Mouse (Mus musculus): Measurements from ENCODE around the gene Cyp2b13.
"Not testable (repeated sequence)": the region's sequence is repeated elsewhere in the genome, so short reads cannot be mapped to it uniquely, and the experiment has no call there.

The Cyp2b13 gene

DNA sequence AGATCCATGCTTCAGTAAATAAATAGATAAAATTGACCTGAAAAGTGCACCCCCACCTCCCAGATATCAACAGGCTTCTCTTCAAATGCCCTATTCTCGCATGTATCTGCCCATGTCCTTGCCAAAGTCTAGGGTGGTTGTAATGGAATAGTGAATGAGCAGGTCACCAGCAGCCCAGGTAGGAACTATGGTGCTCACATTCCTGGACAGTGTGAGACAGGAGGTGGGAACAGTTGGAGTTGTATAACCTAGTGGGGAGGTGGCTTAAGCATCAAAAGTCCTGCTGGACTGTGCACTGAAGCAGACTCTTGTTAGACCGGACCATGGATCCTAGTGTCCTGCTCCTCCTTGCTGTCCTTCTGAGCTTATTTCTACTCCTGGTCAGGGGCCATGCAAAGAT is at the start of gene Cyp2b13:
Gene Cyp2b13, plus strand, starts transcription at position 301 of the 400 bp plus-strand sequence.
- not testable (repeated sequence) for DNase-seq (ENCODE audit: low spot score)

DNA sequence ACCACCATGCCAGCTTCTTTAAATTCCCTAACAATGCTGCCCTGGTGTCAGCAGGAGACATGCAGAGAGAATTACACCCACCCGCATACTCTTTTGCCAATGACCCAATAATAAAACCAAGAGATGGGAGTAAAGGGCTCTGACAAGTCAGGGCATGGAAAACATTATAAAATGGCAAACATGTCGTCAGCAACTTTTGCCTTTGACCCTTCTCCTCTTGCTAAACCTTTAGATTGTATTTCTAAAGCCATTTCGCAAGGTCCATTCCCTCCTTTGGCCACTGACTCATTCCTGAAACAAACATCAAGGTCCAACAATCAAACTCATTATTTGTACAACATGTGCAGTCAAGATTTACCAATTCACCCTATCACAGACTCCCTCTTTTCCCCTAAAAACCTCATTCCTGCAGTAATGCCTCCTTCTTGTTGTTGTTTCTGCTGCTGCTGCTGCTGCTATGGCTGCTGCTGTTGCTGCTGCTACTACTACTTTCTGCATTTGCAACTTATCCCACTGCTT is 41.4 kb upstream of the Cyp2b13 start:
- not testable (repeated sequence) for DNase-seq (ENCODE audit: low spot score)

DNA sequence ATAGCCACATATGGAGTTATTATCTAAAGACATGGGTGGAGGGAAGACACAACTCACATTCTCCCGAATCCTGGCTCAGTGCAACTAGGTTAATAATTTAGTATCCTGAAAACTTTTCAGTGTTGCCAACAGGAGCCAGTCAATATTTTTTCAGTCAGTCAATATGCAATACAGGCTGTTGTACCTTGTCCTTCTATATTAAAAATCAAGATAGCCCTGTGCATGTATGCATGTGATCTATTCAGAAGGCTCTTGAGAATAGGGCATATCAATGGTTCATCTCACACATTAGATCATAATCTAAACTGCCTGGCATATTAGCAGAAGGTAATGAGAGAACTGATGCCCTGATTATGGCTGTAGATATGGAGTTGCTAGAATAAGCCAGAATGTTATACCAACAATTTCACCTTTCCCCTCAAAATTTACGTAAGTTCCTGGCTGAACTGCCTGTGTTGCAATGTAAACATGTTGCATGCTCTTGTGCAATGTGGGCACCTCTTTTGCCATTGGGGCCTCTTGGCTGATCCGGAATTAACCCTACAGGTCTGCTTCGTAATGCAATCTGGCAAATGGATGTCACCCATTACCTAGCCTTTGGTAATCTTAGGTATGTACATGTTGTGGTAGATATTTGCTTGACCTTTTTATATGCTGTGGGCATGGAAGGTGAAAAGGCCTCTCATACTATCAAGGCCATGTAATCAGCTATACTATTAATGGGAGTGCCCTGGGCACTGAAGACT is 6.2 kb upstream of the Cyp2b13 start:
- not testable (repeated sequence) for DNase-seq (ENCODE audit: low spot score)

DNA sequence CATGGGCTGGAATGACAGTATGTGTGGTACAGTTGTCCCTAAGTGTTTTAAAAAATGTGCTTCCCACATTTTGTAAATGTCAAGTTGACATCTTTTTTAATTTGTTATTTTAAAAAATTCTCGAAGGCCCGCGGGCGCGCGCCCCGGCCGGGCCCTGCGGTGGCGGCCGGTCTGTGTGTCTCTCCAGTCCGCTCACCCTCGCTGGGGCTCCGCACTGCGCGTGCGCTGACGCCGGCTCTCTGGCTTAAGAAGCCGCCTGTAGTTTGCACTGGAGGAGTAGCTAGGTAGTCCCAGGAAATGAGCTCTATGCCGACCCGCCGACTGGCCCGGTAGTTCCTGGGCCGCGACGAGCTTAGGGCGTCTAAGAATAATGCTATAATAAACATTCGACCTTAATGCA is 10.4 kb downstream of the Cyp2b13 start:
- not testable (repeated sequence) for DNase-seq (ENCODE audit: low spot score)

DNA sequence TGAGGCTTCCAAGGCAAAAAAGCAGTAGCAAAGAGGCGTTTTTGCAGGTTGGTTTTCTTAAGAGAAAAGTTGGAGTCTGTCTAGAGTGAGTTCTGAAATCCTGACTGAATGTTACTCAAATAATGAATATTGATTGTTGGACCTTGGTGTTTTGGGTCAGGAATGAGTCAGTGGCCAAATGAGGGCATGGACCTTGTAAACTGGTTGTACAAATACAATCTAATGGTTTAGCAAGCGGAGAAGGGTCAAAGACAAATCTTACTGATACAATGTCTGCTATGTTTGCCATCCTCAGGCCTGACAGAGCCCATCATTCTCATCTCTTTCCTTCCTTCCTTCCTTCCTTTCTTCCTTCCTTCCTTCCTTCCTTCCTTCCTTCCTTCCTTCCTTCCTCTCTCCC is 21.3 kb downstream of the Cyp2b13 start:
- DNase-seq (ENCODE audit: low spot score) = no peak

DNA sequence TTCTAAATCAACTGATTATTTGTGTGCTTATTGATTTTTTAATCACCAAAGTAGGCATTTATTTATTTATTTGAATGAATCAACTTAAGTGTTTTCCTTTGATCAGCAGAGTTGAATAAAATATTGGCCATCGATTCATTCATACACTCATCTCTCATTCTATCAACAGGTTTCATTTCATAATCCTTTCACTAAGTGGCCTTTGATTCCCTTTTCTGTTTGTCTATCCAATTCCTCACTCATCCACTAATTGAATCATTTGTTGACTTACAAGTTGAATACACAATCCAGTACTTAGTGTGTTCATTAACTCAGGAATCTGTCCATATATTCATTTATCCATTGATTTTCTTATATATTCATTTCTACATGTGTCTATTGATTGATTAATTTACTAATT is 26.1 kb downstream of the Cyp2b13 start:
- DNase-seq (ENCODE audit: low spot score) = no peak

DNA sequence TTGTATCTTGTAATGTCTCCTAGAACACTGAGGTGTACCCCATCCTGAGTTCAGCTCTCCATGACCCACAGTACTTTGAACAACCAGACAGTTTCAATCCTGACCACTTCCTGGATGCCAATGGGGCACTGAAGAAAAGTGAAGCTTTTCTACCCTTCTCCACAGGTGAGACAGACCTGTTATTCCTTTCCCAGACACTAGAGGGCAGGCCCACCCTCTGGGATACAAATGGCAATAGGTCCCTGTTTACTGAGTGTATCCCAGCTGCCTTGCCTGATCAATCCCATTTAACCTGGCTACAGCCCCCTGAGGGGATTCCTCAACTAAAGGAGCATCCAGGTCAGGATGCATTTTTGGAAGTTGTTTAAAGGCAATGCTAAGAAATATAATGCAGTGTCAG is 27.3 kb downstream of the Cyp2b13 start:
- not testable (repeated sequence) for DNase-seq (ENCODE audit: low spot score)

DNA sequence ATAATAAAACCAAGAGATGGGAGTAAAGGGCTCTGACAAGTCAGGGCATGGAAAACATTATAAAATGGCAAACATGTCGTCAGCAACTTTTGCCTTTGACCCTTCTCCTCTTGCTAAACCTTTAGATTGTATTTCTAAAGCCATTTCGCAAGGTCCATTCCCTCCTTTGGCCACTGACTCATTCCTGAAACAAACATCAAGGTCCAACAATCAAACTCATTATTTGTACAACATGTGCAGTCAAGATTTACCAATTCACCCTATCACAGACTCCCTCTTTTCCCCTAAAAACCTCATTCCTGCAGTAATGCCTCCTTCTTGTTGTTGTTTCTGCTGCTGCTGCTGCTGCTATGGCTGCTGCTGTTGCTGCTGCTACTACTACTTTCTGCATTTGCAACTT is 78.3 kb downstream of the Cyp2b13 start:
- not testable (repeated sequence) for DNase-seq (ENCODE audit: low spot score)

DNA sequence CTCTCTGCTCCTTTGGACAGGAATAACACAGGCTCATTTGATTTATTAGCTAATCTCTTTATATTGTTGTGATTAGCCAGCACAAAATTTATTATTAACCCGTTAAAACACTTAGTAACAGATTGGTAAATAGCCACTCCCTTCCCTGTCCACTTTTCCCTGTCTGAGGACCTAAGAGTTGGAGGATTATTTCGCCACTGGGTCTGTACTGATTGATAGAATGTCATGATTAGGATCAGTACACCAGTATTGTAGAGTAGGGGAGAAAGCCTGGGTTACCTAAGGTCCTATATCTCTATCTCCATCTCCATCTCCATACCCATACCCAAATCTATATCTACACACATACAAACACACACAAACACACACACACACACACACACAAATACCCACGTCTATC is 82.4 kb downstream of the Cyp2b13 start:
- DNase-seq (ENCODE audit: low spot score) = not testable (repeated sequence)

Measured in ovary, postnatal 10 days (tissue).